Mouse (Mus musculus): ENCODE results near the gene Hps6.
"Not testable (repeated sequence)": the region's sequence is repeated elsewhere in the genome, so short reads cannot be mapped to it uniquely, and the experiment has no call there.

Hps6 gene

DNA sequence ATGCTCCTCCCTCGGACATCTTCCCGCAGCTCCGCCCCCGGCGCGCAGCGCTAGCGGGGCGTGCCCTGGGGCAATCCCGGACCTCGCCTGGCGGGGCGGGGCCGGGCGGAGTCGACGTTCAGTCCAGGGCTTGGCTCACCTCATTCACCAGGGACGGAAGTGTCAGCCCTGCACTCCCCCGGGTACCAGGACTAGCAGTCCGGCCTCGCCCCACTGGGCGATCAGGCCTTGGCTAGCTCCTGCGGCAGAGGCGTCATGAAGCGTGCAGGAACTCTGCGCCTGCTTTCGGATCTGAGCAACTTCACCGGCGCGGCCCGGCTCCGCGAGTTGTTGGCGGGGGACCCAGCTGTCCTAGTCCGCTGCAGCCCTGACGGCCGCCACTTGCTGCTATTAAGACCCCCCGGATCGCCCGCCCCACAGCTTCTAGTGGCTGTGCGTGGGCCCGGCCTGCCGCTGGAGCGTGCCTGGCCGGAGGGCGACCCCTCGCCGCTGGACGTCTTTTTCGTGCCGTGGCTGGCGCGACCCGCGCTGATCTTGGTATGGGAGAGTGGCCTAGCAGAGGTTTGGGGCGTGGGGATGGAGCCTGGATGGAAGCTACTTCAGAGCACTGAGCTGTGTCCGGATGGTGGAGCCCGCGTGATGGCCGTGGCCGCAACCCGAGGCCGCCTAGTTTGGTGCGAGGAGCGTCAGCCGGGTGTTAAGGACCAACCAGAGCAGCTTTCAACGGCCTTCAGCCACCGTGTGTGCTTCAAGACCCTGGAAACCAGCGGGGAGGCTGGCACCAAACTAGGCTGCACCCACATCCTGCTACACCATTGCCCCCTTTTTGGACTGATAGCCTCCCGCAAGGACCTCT, at the start of gene Hps6:
TSS of gene Hps6 (plus strand) at position 138 of the 856 bp plus-strand sequence.
- in situ Hi-C loops (cut with MboI; ENCODE audit: unreplicated experiment in 2 of 2): loop anchor here (25.0 kb wide), 2 partner anchors 441 to 791 kb away; partner anchors contain the start of genes Gm17018 (in 2 of the 2) and Poll (in 2 of the 2)

GRCm38 (mm10) chr19:45956736-45957135, 46.6 kb upstream of the Hps6 start:
- in situ Hi-C loops (cut with MboI; ENCODE audit: unreplicated experiment in 2 of 2): loop anchor here in 1 of 2 experiments (5.0 to 10.0 kb wide), 2 partner anchors 112 to 739 kb away; no protein-coding TSS in a partner anchor

- in situ Hi-C loops (cut with MboI; ENCODE audit: unreplicated experiment in 2 of 2): no loop called here
Measured at GRCm38 (mm10) chr19:45960770-45961169, 42.5 kb upstream of the Hps6 start.

GRCm38 (mm10) chr19:45984379-45984778, 18.9 kb upstream of the Hps6 start:
- in situ Hi-C loops (cut with MboI; ENCODE audit: unreplicated experiment in 2 of 2): no loop called here

DNA sequence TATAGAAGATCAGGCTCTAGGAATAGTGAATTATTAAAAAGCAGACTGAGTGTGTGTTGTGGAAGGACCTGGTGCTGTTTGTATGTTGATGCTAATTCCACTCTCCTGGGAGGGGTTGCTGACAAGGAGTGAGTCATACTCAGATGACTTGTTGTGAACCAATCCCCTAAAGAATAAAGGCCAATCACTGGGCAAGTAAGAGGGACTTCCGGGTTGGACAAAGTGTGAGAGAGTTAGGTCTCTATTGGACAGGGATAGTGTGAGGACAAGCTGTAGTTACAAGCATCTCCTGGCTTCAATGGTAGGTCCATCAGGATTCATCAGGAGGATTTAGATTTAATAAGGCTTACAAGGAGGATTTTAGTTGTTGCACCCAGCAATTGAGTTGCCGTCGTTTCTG, 15.1 kb upstream of the Hps6 start:
- in situ Hi-C loops (cut with MboI; ENCODE audit: unreplicated experiment in 2 of 2): no loop called here

GRCm38 (mm10) chr19:45991171-45991570, 12.1 kb upstream of the Hps6 start:
- in situ Hi-C loops (cut with MboI; ENCODE audit: unreplicated experiment in 2 of 2): no loop called here

DNA sequence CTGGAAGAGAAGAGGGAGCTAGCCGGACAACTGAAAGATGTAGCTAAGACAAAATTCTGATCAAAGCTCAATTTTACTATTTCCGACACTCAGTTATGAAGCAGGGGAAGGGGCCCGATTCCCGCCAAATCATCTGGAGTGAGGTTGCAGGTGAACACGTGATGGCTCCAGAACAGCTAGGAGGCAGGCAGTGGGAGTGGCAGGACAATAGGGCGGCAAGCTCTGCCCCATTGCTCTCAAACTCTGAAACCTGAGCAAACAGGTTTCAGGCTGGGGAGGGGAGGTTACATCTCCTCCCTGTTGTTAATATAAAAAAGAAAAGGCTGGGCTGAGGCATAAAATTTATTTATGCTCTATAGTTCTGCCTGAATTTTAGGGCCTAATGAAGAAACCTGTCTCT, 9.9 kb upstream of the Hps6 start:
- in situ Hi-C loops (cut with MboI; ENCODE audit: unreplicated experiment in 2 of 2): not testable (repeated sequence)

DNA sequence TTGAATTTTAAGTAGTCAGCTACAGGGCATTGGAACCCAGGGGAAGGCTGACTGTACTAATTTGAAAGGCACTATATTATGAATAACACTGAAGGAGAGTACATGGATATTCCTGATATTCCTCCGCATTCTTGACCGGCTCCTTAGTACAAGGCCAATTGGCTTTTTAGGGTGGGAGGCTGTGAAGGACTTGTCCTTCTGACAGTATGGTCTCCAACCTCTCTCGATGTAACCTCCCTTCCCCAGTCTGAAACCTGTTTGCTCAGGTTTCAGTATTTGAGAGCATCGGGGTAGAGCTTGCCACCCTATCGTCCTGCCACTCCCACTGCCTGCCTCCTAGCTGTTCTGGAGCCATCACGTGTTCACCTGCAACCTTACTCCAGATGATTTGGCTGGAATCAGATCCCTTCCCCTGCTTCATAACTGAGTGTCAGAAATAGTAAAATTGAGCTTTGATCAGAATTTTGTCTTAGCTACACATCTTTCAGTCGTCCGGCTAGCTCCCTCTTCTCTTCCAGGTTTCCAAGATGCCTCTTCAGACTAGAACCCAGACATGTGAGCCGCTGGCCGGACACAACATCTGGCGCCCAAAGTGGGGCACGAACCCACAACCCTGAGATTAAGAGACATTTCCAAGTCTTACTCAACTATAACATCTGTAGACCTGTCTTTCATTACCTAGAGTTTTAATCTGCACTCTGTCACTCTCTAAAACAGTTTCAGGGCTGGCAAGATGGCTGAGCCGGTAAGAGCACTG, 9.1 kb upstream of the Hps6 start:
- in situ Hi-C loops (cut with MboI; ENCODE audit: unreplicated experiment in 2 of 2): no loop called here

GRCm38 (mm10) chr19:45997365-45997764, 5.9 kb upstream of the Hps6 start:
- in situ Hi-C loops (cut with MboI; ENCODE audit: unreplicated experiment in 2 of 2): no loop called here

DNA sequence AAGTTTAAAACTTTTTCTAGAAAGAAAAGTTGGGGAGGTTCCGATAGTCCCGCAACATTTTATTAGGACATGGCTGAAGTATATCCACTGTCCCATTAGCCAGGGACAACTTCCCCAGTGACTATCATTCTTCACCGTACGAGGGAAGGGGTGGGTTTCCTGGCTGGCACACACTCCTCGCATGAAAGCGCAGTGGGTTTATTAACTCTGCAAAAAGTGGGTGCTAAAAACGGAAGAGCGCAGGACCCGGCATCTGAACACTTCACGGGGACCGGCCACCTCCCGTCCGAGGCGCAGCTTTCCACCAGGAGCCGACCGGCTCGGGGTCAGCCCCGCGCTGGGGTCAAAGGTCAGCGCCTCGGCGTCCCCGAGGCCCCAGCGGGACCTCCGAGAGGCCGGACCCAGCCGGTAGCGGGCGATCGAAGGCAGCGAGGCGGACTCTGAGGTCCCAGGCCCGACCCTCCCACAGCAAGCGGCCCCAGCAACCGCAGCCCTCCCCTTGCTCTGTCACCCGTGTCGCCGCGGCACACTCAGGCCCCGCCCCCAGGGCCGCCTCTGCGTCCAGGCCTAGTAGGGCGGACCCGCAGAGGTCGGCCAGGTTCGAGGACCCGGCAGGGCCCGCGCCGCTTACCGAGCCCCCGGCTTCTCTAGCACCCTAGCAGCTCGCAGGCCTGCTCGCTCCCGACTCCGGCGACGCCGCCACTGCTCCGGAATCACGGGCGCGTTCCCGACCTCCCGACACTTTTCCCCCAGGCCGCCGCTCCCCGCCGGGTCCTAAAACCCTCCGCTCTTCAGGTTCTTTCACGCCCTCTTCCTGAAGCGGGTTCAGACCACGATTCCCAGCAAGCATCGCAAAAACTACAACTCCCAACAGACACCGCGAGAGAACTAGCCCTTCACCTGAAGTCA, 5.3 kb upstream of the Hps6 start, which contains the start of gene Armh3:
TSS of gene Armh3 (minus strand) at position 704 of the 909 bp plus-strand sequence.
- in situ Hi-C loops (cut with MboI; ENCODE audit: unreplicated experiment in 2 of 2): no loop called here

DNA sequence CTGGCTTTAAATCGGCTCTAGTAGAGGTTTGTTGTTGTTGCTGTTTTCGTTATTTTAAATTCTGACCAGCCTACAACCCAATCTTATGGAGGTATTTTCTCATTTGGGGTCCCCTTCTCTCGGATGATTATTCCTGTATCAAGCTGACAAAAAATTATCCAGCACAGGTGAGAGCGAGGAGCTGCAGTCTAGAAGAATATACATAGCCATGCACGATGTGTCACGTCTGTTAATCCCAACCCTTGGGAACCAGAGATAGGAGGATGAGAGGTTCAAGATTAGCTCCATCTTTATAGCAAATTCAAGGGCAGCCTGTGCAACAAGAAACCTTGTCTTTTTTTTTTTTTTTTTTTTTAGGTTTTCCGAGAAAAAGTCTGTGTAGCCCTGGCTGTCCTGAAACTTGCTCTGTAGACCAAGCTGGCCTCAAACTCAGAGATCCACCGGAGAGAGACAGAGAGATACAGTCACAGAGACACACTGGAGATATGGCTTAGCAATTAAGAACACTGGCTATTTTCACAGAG, 4.6 kb upstream of the Hps6 start:
- in situ Hi-C loops (cut with MboI; ENCODE audit: unreplicated experiment in 2 of 2): no loop called here

- in situ Hi-C loops (cut with MboI; ENCODE audit: unreplicated experiment in 2 of 2): no loop called here
Measured at GRCm38 (mm10) chr19:45999378-45999777, 3.9 kb upstream of the Hps6 start.

DNA sequence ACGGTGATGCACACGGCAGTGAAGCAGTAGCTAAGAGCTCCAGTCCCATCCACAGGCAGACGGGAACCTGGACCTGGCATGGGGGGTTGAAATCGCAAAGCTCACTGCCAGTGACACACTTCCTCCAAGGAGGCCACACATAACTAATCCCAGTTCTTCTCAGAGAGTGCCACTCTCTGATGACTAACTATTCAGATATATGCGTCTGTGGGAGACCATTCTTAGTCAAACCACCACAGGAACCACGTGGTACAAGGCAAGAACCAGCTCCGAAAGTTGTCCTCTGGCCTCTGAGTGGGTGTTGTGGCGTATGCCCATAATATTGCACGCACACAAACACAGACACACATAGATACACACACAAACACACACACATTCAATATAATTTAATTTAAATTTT, 1.0 kb upstream of the Hps6 start:
- in situ Hi-C loops (cut with MboI; ENCODE audit: unreplicated experiment in 2 of 2): loop anchor here (25.0 kb wide), 2 partner anchors 440 to 790 kb away; partner anchors contain the start of genes Gm17018 (in 2 of the 2) and Poll (in 2 of the 2)

DNA sequence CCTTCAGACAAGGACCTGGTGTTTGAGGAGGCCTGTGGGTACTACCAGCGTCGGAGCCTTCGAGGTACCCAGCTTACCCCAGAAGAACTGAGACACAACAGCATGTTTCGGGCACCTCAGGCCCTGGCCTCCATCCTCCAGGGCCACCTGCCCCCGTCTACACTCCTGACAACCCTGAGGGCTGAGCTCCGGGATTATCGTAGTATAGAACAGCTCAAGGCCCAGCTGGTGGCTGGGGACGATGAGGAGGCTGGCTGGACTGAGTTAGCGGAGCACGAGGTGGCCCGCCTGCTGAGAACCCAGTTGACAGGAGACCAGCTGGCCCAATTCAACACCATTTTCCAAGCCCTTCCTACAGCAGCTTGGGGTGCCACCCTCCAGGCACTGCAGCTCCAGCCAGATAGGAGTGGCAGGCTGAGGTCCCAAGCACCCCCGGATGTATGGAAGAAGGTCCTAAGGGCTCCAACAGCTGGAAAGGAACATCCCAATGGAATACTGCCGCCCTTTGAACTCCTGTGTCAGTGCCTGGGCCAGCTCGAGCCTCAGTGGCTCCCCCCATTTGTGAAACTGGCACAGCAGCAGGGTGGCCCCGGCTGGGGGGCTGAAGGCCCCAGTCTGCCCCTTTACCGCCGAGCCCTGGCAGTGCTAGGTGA, 1.6 kb downstream of the Hps6 start:
- in situ Hi-C loops (cut with MboI; ENCODE audit: unreplicated experiment in 2 of 2): loop anchor here (25.0 kb wide), 2 partner anchors 443 to 793 kb away; partner anchors contain the start of genes Gm17018 (in 2 of the 2) and Poll (in 2 of the 2)

GRCm38 (mm10) chr19:46005680-46006079, 2.4 kb downstream of the Hps6 start:
- in situ Hi-C loops (cut with MboI; ENCODE audit: unreplicated experiment in 2 of 2): loop anchor here (25.0 kb wide), 2 partner anchors 443 to 793 kb away; partner anchors contain the start of genes Gm17018 (in 2 of the 2) and Poll (in 2 of the 2)

DNA sequence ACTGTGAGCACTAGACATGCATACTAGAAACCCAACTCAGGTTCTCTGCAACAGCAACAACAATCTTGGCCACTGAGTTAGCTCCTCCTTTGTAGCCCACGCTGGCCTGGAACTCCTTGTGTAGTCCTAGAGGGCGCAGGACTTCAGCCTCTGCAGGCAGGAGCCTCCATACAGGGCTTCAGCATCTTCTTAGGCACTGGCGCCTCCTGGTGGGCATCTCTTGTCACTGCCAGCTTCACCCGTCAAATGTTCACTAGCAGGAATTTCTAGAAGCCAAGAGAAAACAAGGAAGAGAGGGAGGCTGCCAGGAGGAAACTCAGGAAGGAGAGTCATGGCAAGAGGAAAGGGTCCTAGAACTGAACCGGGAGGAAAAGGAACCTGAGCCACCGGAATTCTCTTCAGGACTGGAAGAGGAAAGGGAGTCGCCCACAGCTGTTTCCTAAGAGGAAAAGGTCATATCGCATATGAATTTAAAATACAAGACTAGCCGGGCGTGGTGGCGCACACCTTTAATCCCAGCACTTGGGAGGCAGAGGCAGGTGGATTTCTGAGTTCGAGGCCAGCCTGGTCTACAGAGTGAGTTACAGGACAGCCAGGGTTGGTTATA, 11.4 kb downstream of the Hps6 start:
- in situ Hi-C loops (cut with MboI; ENCODE audit: unreplicated experiment in 2 of 2): loop anchor here (5.0 to 25.0 kb wide), 5 partner anchors 62 to 802 kb away; partner anchors contain the start of genes Gm17018 (in 2 of the 2) and Poll (in 2 of the 2)

GRCm38 (mm10) chr19:46016023-46016422, 12.7 kb downstream of the Hps6 start:
- in situ Hi-C loops (cut with MboI; ENCODE audit: unreplicated experiment in 2 of 2): loop anchor here (5.0 to 25.0 kb wide), 5 partner anchors 64 to 804 kb away; partner anchors contain the start of genes Gm17018 (in 2 of the 2) and Poll (in 2 of the 2)

DNA sequence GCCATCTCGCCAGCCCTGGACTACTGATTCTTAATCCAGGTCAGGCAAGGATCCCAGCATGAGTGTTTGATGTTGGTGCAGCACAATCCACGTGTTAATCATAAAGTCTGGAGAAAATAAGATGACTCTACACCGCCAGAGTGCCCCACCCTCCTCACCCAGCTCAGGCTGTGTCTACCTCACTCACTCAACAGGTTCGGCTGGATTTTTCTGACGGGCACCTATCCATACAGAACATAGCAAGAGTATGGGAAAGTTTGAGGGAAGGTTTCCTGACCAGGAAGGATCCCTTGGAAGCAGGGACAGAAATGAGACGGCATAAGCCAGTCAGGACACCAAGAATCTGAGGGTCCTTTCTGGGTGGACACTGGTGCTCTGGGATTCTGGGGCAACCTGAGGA, 21.7 kb downstream of the Hps6 start:
- in situ Hi-C loops (cut with MboI; ENCODE audit: unreplicated experiment in 2 of 2): loop anchor here (10.0 to 25.0 kb wide), 3 partner anchors 110 to 813 kb away; partner anchors contain the start of genes Gm17018 (in 2 of the 2), Poll (in 2 of the 2) and Elovl3 (in 1 of the 2)
